Mouse (Mus musculus) left cerebral cortex, adult 8-10 months (tissue): ENCODE measurements at regions not wholly inside any gene's neighbourhood (a gene's known extent, or its start where the extent isn't known, plus 50 kb on each side); places are given as distances from the start of the nearest gene placed in this dataset.

Experiments used
- DNase-seq, 2 experiments: peaks; one replicate each; pipeline ENCODE4 v3.0.0; 2022; ENCODE audit warnings: low spot score in 2 of 2

- DNase-seq, result no peak
These were observed 342.3 kb downstream of the Pax1 start for GRCm38 (mm10) chr2:147703981-147704380.

- DNase-seq, result no peak
These were observed 340.8 kb downstream of the Pax1 start for GRCm38 (mm10) chr2:147702330-147703063.

- DNase-seq, result no peak
These were observed 337.9 kb downstream of the Pax1 start for GRCm38 (mm10) chr2:147699524-147700081.

- DNase-seq, result no peak
These were observed 330.2 kb downstream of the Pax1 start for GRCm38 (mm10) chr2:147691896-147692295.

DNA sequence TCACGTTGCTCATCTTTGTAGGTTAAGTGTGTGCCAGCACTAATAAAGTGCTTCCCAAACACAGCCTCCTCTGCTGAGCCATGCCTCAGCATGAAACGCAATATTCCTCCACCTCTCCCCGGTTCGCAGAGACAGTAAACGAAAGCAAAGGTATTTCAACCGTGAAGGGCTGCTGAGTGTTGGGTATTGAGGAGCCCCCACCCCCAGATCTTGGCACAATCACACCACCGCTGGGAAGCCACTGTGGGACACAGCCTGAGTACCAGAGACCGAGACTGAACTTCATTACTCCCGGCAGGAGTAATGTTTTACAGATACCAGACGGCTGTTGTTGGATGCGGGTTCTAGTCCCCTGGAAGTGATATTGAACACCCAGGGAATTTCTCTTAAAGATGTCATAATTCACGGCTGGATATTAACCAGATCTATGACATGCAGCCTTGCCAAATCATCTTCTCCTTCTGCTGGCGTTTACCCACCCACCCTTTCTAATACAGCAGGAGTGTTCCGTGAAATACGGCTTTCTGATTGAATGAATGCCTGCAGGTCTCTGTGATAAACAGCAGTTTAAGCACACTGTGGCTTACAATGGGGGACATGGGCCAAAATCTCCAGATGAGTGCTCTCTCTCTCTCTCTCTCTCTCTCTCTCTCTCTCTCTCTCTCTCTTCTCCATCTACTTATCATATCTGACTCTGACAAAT, 328.9 kb downstream of the Pax1 start:
- DNase-seq, result no peak

- DNase-seq, result no peak
These were observed 327.0 kb downstream of the Pax1 start for GRCm38 (mm10) chr2:147688742-147689141.

GRCm38 (mm10) chr2:147656667-147657066, 294.9 kb downstream of the Pax1 start:
- DNase-seq, result no peak

DNA sequence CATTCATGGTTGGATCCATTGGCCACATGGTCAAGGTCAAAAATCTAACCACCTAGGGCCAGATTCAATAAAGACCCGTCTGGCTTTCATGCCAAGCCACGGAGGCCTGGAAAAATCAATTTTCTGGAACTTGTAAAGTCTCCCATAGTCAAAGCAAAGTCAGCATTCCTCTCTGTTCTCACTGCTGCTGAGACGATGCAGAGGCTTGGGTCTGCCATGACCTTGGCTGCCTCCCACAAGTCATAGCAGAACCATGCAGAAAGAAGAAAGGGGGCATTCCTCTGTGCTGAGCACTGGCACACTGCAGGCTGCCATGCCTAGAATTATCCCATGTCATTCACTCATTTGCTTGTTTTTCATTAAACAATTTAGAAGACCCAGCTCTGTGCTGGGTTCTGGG, 288.5 kb downstream of the Pax1 start:
- no peak for DNase-seq

- DNase-seq, result no peak
These were observed 286.2 kb downstream of the Pax1 start for GRCm38 (mm10) chr2:147647972-147648371.

DNA sequence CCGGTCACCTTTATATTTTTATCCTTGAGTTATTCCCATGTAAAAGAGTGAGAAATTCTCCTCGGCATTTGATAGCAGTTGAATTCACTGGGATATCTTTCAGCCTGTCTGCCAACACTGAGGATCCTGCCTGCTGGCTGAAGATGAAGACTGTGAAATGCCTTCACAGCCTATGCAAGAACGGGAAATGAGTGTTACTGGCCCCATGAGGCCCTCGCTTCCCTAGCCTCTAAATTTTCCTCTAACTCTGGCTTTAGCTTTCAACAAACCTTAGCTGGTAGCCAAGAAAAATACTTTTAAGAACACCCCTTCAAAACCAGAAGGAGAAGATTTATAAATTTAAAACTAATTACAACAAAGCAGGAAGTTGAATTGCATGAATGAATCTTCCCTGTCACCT, 285.8 kb downstream of the Pax1 start:
- no peak for DNase-seq

- no peak for DNase-seq
These were observed 276.2 kb downstream of the Pax1 start for GRCm38 (mm10) chr2:147637882-147638281.

- DNase-seq, result no peak
These were observed 271.0 kb downstream of the Pax1 start for GRCm38 (mm10) chr2:147632737-147633136.

DNA sequence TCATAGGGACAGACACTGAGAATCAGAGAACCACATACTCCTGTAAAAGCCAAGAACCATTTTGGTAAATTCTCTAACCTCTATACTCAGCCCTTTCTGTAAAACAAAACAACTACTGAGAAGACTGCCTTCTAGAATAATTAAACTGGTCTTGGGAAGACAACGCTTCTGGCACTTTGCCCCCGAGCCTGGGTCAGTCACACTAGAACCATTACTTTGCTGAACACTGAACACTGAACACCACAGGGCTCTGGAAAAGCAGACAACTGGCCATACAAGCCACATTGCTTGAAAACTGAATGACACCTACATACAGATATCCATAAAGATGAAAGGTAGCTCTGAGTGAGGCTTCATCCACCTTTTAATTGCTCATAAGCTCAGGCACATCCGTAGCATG, 268.0 kb downstream of the Pax1 start:
- no peak for DNase-seq

DNA sequence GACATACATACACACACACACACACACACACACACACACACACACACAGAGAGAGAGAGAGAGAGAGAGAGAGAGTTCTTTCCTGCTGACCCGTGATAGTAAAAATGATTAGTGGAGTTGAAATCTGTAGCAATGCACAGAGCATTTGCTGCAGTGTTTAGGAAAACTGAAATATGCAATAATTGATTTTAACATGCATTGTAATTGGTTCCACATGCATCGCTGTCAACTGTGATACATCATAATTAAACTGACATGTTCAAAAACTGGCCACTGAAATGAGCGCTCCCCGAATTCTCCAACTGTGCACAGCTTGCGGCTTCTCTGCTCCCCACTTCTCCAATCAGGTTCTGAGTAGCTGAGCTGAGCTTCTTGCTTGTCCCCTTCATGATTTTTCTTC, 265.4 kb downstream of the Pax1 start:
- no peak for DNase-seq

- DNase-seq, result no peak
These were observed 261.4 kb downstream of the Pax1 start for GRCm38 (mm10) chr2:147623116-147623515.

- DNase-seq, result peak in 1 of 2 experiments; percentile 7
These were observed 256.1 kb downstream of the Pax1 start for GRCm38 (mm10) chr2:147617849-147618248.

DNA sequence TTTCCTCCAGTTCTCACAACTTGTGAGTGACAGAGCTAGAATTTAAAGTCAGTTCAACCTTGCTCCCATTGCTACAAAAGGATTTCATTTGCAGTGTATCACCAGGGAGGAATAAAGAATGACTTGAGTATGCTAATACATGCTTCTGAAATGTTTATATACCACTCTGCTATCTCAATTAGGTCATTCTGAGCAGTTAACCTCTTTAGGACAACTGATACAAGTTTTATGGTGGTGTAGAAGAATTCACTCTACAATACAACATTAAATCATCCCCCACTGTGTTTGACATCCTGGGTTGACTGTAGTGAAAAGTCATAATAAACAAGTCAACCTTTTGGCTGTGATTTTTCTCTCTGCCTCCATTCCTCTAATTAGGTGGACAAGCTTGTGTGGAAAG, 248.6 kb downstream of the Pax1 start:
- DNase-seq, result no peak

DNA sequence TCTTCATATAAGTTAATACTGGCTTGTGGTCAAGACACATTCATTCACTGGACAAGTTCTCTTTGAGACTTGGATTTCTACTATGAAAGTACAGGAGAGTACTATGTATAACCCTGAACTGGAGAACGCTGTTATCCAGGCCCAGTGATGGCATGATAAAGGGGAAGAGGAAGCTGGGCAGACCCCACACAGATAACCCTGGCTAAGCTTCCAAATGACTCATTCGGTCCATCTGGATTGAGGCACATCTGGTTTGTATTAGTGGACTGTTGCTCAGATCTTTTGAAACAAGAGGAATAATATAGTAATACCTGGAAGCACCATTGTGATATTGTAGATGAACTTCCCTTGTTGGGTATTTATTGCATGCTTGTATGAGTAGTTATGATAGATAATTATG, 239.9 kb downstream of the Pax1 start:
- no peak for DNase-seq

GRCm38 (mm10) chr2:147572413-147572812, 210.7 kb downstream of the Pax1 start:
- DNase-seq, result no peak

- DNase-seq, result no peak
These were observed 199.5 kb downstream of the Pax1 start for GRCm38 (mm10) chr2:147561220-147561619.

DNA sequence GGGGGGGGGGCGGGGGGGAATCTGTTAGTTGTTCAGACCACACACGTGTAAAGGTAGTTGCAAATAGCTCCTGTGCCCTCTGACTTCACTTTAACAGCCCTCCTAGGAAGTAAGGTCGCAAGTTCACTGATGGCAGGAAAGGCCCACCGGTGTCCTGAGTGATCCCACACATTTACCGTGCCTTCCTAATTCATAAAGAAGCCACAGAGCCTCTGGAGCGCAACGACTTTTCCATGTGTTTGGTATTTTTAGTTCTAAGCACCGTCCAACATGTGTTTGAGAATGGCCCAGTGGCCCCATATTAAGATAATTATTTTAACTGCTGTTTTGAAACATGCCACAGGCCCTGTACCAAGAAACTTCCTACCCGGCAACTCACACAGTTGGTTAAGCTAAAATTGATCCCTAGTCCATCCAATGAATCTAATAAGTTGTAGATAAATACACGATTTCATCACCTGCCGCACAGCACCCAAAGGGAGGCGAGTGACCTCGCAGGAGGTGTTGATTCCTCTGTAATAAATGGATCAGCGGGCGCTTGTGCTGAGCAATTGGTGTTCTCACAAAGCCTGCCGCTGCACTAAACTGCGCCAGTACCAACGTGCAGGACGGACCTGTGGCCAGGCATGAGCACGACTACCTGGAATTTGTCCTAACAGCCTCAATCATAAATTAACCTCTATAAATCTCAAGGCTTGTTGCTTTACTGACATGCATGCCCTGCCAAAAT, 198.9 kb downstream of the Pax1 start:
- no peak for DNase-seq

DNA sequence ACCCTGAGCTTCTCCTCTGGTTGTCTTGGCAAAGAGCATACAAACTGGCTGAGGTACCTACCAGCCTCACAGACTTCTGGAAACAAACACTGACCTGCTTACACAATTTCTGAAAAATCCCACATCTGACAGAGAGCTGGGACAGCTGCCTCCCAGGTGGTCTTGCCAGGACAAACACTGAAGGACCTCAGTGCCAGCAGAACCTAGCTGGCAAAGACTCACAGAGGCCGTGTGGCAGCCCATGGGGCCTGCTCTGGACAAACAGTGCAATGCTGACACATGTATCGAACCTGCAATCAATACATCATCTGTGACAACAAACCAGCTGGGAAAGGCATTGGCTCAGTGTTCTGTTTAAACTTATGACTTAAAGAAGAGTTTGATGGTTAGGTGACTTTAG, 167.4 kb downstream of the Pax1 start:
- DNase-seq, result no peak
